Mouse (Mus musculus) thymus, postnatal 10 days (tissue): Measurements from ENCODE around the gene Bhmt.
A peak's percentile ranks its signal among the peaks of the same experiment; 100 is the strongest.

ENCODE experiments used
- DNase-seq, 2 experiments: peaks; one replicate each; pipeline ENCODE4 v3.0.0; 2021; ENCODE audit warnings: low spot score in 2 of 2

Bhmt gene

DNA sequence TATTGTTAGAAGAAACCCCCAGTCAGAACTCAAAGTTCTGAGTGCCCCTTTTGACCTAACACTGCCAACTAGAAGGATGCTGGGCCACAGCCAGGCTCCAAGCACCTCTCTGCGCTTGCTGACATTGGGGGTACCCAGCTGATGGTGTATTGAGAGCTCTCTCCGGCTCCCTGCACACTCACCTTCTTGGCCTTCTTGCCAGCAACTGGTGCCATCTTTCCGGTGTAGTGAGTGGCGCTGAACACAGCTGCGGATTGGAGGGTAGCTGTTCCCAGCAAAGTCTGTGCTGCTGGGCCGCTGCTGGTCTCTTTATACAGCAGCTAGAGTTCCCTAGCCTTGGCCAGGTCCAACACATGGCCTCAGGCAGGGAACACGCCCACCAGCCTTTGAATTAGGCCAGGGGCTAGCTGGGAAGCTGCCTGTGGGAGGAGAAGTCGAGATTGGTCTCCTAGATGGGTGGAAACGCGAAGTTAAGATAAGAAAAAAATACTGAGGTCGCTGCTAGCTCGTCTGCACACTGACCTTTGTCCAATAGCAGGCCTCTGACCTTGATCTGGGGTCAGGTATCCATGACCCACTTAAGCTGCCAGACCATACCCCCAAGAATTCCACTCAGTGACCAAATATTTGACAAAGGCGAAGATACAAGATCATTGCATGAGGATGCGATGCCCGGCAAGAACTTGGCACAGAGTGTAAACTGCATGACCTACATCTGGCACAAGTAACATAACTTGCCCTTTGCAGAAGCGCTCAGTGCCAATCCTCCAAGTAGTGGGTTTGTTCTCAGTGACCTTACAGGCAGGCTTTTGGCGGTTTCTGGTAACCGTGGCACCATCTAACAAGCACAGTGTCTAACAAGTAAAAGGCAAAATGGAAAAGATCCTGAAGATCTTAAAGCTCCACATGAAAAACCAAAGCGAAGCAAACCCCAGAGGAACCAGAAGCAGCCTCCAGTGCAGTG, at the start of gene Bhmt:
Gene Bhmt, minus strand, starts transcription at position 680 of the 964 bp plus-strand sequence.
- DNase-seq = no peak

GRCm38 (mm10) chr13:93687321-93687720, 49.6 kb upstream of the Bhmt start:
- DNase-seq = no peak

DNA sequence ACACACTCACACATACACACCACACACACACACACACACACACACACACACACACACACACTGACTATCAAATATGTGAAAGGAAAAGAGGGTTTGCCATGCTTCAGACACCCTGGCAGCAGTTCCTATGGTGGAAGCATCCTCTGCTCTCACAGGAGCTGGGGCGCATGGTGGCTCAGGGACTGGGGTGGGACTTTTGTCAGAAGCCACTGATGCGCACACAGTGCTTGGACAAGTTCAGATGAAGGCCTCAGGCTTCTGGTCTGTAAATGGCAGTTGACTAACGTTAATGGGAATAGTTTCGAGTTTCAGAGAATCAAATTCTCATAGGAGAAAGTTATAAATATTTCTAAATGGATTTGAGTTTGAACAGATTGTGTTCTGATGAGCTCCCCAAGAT, 47.5 kb upstream of the Bhmt start:
- no peak for DNase-seq

- no peak for DNase-seq
Observed at GRCm38 (mm10) chr13:93683336-93683735, 45.6 kb upstream of the Bhmt start.

- no peak for DNase-seq
Observed at GRCm38 (mm10) chr13:93676864-93677263, 39.1 kb upstream of the Bhmt start.

GRCm38 (mm10) chr13:93674131-93674561, 36.4 kb upstream of the Bhmt start, which contains the start of the genes Bhmt2 and Dmgdh:
Gene Bhmt2 (minus strand): TSS chr13:93674302.
Gene Dmgdh (plus strand): TSS chr13:93674433.
- DNase-seq = no peak

GRCm38 (mm10) chr13:93673296-93673695, 35.5 kb upstream of the Bhmt start:
- no peak for DNase-seq

- DNase-seq = no peak
Observed at GRCm38 (mm10) chr13:93672371-93672770, 34.6 kb upstream of the Bhmt start.

DNA sequence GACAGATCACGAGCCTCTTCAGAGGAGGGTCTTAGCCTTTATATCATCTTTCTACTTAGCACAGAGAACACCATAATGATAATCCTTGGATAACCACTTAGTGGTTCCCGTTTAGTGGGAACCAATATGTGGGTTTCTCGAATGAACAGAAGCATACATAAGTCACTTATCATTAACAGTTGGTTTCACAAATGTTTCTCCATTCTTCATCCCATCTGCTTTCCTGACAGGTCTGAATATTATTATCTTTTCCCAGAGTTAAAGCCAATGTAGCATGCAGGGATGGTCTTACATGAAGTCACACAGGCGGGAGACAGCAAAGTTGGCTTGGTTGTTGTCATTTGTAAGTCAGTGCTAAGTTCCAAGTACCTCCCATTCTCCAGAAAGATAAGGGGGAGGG, 29.8 kb upstream of the Bhmt start:
- no peak for DNase-seq

DNA sequence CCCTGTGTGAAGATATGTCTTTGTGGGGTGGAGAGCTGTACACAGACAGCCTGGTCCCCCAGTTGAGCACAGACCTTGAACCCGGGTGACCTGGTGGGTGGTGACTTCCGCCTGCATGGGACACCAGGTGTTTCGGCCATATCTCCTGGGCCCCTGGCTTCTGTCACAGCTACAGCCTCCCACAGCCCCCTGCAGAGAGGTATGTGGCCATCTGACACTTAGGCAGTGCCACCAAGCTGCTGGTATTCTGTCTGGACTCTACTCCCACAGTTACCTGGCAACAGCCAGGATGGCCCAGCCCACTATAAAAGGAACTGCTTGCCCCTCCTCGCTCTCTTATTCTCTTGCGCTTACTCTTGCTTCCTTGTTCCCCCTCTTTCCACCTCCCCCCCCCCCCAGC, 20.2 kb upstream of the Bhmt start:
- no peak for DNase-seq

DNA sequence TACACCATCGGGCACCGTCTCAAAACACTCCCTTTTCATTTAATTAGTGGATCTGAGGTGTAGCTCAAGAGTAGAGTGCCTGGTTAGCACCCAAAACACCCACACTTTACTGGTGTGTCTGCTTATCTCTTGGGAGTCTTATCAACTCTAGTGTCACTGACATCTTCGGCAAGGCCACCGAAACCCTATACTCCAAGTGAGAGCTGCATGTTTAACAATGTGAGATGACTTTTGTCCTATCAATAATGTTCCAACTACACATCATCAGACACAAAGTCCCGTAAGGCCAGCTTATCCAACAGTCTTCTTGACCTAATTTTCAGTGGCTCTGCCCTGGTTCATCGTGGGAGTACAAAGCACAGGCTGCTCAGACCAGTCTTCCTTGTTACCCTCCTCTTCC, 15.6 kb upstream of the Bhmt start:
- DNase-seq = no peak

GRCm38 (mm10) chr13:93648387-93649130, 10.8 kb upstream of the Bhmt start:
- DNase-seq = no peak

DNA sequence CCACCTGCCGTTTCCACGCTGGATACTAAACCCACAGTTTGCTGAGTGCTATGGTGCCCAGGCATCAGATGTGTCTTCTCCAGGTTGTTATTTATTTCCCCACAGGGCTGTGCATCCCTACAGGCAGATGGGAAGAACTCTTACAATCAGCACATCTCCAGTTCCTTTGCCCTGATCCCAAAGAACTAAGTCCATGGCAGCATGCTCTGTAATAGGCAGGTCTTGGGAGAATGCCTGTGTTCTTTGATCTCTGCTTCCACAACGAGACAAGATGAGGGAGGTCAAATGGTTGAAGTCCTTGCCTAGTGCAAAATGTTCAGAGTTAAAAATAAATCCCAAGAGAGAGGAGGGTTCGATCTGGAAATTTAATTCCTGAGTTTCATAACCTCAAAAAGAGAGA, 1.9 kb upstream of the Bhmt start:
- DNase-seq = no peak

- DNase-seq = no peak
Observed at GRCm38 (mm10) chr13:93636561-93636960, 1.2 kb downstream of the Bhmt start.

DNA sequence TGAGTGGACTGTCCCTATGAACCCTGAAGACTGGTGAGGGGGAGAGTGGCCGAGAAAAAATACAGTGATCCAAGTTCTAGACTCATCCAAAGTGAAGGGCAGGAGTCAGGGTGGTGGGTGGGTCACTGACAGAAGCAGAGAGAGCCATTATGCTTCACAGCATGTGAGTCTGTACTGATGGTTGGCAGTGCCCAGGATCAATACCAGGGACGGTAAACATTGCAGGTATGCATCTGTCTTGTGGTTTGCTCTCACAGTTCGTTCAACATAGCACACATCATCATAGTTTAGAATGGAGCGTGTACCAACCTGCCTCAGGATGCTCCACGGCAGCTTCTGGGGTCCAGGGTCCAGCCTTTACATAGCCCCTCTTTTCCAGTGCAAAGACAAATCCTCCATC, 4.8 kb downstream of the Bhmt start:
- no peak for DNase-seq

- DNase-seq = no peak
Observed at GRCm38 (mm10) chr13:93630941-93631705, 6.6 kb downstream of the Bhmt start.

DNA sequence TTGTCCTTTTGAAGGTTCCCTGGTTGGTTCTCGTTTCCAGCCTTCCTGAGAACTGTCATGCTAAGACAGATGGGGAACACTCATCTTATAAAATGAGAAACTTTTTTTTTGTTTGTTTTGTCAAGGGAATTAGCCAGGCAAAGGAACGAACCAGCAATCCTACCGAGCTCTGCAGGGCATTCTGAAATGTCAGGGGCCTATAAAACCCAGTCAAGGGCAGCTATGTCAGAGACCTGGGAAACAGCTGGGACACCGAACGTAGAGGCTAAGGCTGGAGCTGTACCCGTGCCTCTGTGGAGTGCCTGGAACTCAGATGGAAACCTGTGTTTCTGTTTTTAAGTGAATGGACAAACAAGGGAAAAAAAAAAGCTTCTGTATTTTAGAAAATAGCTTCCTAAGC, 8.9 kb downstream of the Bhmt start:
- no peak for DNase-seq

DNA sequence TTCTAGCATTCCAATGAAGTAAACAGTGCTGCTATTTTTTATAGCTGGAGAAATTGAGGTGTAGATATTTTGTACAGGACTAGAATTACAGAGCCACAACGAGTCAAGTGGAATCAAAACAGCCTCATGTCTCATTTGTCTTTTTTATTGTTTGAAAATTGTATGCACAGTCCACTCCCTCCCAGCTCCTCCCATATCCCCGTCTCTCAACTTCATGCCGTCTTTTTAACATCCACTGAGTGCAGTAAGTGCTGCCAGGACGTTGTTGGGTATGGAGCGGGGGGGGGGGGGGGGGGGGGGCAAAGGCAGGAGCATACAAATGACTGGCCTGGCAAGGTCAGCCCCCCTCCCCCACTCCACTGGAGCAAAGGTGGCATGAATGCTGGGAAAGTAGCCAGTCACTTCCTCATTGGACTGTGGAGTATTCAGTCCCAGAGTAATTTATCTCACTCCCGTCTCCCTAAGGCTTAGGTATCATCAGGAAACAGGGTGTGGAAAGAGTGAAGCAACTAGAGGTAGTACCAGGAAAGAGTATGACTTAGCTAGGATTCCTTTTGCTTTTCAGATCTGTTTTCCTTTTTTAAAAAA, 23.3 kb downstream of the Bhmt start:
- DNase-seq = no peak

GRCm38 (mm10) chr13:93613771-93614170, 24.0 kb downstream of the Bhmt start:
- no peak for DNase-seq

- DNase-seq = peak; percentile 23 to 74
Observed at GRCm38 (mm10) chr13:93612660-93613607, 24.8 kb downstream of the Bhmt start.
